Mouse (Mus musculus) kidney, postnatal 25 days (tissue): ENCODE data around the gene Lama2.

Experiments
- DNase-seq, 2 experiments: peaks; one replicate each; pipeline ENCODE4 v3.0.0; 2021; ENCODE audit warnings: mixed read lengths in 2 of 2

Lama2 gene

GRCm38 (mm10) chr10:27164738-27165137, 454.8 kb downstream of the Lama2 start:
- no peak for DNase-seq

DNA sequence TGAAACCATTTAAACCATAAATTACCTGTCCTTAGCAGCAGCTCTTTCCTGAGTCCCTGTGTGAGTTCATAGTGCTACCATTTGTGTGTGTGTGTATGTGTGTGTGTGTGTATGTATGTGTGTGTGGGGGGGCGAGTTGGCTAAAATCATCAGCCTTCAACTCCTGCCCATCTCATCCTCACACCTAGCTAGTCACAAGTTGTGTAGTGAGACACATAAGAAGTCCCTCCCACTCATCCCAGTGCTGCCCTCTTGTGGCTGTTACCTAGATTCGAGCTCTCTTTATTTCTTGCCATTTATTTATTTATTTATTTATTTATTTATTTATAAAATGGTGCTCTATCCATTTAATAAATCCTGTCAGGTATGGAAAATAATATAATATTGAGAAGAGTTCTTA, 457.2 kb downstream of the Lama2 start:
- DNase-seq = peak in 1 of 2 experiments; percentile 13

DNA sequence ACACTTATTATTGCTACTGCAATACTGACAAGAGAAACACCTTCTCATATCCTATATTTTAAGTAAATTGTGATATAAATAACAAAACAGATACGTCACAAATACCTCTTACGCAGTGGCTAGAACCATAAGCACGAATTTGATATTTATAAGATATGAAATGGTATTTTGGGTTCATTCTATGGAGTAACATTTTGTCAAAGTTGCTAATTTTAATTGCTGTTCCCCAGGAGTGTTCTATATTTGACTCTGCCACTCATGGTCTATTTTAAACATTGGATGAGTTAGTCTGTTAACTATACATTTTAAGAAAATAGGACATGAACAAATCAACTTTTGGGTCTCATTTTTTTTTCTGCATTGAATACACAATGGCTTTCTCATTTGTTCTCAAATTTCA, 469.3 kb downstream of the Lama2 start:
- no peak for DNase-seq

- peak in 1 of 2 experiments; percentile 9 for DNase-seq
Measured at GRCm38 (mm10) chr10:27140422-27140821, 479.1 kb downstream of the Lama2 start.

DNA sequence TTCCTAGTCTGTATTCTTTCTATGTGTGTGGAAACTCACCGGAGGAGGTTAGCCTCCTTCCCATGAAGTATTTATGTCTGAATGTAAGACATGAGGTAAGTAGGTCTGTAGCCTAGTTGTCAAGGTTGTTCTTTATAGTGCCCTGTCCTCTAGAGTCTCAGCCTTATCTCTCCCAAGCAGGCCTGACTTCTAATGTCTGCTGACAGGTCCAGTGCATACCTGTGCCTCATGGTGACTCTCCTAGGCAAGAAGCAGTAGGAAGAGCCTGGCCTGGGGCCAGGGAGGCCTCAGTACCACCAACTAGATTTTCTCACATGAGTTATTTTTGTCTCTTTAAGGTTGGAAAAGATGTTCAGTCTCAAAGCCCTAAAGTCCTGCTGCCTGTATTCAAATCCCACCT, 483.8 kb downstream of the Lama2 start:
- DNase-seq = no peak

- DNase-seq = peak in 1 of 2 experiments; percentile 55
Measured at GRCm38 (mm10) chr10:27133135-27133534, 486.4 kb downstream of the Lama2 start.

DNA sequence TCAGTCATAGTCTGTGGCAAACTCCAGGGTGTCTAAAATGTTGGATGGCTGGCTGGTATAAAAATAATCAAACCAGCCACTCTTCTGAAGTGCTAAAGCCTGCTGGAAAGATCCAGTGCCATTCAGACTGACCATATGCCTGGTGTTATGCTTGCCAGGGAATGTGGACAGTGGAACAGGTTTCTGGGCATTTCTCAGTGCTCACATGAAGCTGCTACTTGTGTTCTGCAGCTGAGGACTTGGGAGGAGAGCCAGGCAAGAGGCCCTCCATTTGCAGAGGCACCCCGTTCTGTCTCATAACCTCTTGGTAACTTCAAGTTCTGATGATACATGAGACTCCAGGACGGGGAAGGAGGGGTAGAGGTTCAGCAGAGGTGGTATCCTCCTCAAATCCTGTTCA, 492.1 kb downstream of the Lama2 start:
- DNase-seq = no peak

- DNase-seq = no peak
Measured at GRCm38 (mm10) chr10:27123763-27124162, 495.8 kb downstream of the Lama2 start.

- no peak for DNase-seq
Measured at GRCm38 (mm10) chr10:27117815-27118214, 501.7 kb downstream of the Lama2 start.

DNA sequence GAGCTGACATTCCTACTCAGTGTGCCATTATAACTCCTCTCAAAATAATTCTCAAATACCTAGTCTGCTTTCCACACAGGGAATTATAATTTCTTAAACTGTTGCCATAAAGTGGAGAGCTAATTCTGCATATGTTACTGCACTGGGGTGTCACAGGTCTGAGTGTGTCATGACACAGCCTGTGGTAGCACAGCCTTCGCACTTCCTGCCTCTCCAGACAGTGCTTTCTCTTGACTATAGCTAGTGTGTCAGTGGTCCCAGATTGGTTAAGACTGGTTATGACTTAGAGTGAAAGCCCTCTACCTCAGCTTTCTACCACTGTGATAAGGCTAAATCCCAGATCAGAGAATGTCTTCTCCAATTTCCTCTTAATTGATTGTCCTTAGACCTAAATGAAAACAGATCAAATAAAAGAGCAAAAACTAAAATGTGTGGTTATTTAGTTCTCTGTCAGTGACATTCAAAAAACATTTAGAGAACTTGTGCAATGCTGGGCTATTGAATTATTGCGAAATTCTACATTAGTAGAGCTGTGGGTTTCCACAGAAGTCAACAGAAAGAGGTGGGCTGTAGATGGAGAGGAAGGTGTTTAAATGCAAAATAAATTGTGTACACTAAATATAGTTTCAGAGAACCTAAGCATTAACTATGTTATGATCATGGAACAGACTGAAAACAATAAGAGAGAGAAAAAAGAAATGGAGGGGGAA, 502.5 kb downstream of the Lama2 start:
- DNase-seq = no peak

- no peak for DNase-seq
Measured at GRCm38 (mm10) chr10:27114131-27114530, 505.4 kb downstream of the Lama2 start.

DNA sequence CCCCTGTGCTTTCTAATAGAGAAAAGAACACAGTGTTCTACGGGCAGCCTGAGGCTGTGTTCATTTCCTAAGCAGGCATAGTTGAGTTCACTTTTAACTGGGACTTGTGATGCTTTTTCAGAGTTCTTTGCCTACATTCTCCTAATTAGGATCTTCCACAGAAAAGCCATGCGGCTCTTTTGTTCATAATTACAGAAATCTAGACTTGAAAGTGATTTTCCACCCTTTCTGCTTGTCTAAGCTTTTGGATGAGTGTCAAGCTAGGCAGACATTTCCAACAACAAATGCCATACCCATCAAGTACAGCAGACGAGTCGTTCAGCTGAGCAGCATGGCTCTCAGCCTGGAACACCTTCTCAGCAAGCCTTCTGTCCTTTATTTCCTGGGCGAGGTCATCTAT, 515.7 kb downstream of the Lama2 start:
- DNase-seq = no peak

DNA sequence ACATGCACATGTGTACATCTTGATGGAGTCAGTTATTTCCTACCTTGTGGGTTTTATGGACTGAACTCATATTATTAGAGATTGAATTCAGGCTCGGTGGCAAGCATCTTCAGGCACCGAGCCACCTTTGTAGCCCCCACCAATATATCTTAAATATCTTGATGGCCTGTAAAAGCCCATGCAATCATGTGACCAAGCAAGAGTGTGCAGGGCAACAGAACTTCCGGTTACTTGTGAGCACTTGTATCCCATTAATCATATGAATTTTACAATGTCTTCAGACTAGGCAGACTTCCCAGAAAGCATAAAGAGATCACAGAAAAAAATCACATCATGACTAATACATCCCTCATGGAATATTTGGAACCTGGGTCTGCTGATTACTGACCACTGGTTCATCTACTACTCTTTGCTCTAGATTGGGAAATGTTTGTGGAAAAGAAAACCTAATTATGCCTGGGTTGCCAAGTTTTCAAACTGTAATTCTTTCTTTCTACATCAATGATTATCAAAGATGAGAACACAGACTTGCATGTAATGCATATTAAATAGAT, 517.7 kb downstream of the Lama2 start:
- DNase-seq = no peak

DNA sequence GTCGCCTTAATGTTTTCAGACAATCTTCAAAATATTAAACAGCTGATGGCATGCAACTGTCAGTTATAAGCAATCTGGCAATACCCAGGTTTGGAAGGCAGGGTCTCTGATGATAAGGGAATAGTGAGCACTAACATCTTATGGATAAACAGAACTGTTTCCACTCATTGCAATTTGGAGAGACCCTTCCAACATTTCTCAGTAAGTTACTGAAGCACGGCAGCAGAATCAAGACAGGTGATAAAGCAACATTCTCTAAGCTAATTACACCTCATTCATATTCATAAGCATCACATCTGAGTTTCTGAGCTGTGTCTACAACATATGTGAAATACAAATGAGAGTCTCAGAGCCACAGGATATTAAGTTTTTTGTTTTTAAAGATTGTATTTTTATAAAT, 542.4 kb downstream of the Lama2 start:
- no peak for DNase-seq

DNA sequence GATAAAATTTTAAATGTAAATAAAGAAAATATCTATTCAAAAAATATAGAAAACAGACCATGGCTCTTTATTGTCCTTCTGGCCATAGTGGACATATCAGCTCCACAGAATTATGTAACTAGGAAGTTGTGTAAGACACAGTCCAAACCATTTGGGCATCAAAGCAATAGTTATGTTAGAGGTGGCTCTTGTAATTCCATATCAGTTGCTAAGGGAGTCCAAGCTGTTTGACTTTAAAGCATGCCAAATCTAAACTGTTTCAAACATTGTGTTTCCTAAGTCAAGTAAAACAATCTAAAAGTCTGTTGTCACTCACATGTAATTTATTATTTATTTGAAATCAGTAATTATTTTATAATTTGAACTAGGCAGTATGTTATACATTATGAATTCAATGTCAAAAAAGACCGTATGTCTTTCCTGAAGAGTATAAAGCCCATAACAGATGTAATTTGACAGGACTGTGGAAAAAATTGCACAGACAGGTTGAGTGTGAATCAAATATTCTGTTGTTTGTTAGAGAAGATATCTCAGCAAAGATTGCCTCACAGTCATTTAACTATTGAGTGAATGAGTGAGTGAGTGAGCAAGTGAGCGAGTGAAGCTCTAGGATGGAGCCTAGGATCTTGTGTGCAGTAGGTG, 550.6 kb downstream of the Lama2 start:
- no peak for DNase-seq

GRCm38 (mm10) chr10:27063671-27064070, 555.9 kb downstream of the Lama2 start:
- peak in 1 of 2 experiments; percentile 39 for DNase-seq

DNA sequence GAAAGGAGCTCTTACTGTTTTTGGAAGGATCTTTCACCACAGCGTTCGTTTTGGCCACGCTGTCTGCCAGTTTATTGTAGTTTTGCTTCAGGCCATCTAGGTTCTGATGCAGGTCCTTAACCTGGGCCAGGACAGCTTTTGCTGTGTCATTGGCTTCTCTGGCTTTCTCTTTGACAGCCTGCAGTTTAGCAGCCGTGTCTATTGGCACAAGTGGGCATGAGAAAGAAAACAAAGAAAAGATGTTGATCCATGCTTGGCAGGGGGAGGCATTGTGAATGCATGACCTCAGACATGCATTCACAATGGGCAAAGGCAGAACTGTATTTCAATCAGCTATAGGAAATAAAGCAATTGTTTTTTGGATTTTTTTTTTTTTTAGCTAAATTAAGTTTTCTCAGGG, 565.1 kb downstream of the Lama2 start:
- DNase-seq = no peak

DNA sequence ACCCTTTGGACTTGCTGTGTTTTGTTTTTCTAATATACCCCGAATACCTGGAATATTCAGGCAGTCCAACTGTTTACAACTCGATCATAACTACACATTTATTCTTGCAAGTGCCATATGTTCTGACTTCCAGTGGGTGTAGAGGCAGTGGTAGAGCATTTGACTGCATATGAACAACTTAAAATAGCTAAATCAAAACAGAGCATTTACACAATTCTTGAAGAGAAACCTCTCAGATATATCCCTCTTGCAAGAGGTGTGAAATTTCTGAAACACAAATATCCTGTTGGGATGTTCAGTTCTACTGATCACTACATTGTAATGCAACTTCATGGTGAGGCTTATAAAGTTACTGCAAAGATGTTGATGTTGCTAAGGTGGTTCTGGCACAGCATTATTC, 572.4 kb downstream of the Lama2 start:
- no peak for DNase-seq

DNA sequence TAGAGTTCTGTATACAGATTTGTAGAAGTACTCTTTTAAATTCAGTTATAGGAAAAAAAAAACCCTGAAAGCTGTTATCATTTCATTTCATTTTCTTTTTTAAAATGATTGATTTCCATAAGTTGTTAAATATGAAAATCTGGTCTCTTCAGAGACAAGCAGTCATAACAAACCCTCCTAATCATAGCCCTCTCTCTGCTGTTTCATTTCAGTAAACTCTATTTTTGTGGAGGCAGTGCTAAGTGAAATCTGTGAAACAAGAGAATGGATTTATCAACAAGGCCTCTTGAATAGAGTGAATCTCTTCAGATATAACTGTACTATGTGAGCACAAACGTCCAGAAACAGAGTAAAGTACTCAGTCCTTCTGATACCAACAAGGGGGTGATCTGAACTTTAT, 577.7 kb downstream of the Lama2 start:
- no peak for DNase-seq

DNA sequence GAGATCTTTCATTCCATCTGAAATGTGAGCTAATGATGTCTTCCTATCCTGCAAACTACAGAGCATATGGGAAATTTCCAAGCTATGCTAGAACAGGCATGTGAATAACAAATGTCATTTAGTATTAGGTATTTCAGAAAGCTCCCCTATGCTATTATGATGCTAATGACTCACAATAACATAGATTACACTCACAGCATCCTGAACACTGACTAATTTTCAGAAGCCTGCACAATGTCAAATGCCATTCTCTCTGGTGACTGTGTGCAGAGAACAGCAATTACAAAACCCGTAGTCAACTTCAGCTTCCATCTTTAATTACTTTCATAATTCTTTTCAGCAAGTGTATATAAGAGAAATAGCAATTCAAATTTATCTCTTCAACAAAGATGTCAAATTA, 596.9 kb downstream of the Lama2 start:
- no peak for DNase-seq

GRCm38 (mm10) chr10:27012804-27013365, 606.7 kb downstream of the Lama2 start:
- DNase-seq = no peak

GRCm38 (mm10) chr10:27007364-27007763, 612.2 kb downstream of the Lama2 start:
- DNase-seq = no peak

DNA sequence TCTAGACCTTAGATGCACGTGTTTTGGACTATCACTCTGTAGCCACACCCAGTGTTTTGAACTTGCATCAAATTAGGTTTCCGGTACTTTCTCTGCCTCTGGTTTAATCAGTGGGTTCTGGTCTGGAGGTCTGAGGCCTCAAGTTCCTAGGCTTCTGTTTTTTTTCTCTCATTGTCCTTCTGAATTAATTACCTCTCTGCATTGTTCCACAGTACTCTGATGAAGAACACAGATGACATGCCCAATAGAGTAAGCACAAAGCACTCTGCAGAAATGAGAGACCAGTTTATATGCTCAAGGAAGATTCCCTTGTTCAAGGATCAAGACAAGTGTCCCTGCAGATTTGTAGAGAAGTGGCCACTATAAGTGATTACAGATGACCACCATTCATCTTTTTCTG, 613.8 kb downstream of the Lama2 start:
- DNase-seq = no peak

GRCm38 (mm10) chr10:27001554-27002178, 617.9 kb downstream of the Lama2 start:
- DNase-seq = no peak
